Mouse (Mus musculus) heart, adult 2 months (tissue): Measurements from ENCODE around the gene Fam78b.

Source experiments
- CTCF ChIP-seq: fragments of 200-600 bp; IDR thresholded peaks from 2 replicates; pipeline ENCODE4 v1.8.1; 2022; ENCODE audit warnings: antibody characterized with exemption, mild to moderate bottlenecking, moderate library complexity
- EP300 ChIP-seq: fragments of 200-500 bp; IDR thresholded peaks from 2 replicates; pipeline ENCODE4 v1.6.1; 2011; ENCODE audit warnings: low read depth, low read length, control low read depth; ENCODE audit not compliant: insufficient read depth

- TF ChIP-seq CTCF (no peak), EP300 (no peak)
Measured at GRCm38 (mm10) chr1:166994266-166994665, 7.0 kb upstream of the Fam78b start.
